Mouse (Mus musculus) limb, embryonic 14.5 days (tissue): ENCODE data around the gene Syne2. TPM values are rescaled to one million over a fixed set of nuclear protein-coding genes. Genes with fewer than 3 reads are reported as not detected.
"Not testable (repeated sequence)": the region's sequence is repeated elsewhere in the genome, so short reads cannot be mapped to it uniquely, and the experiment has no call there.

ENCODE experiments used
- ATAC-seq: fragments of 200-750 bp; cut with Nextera tagmentation; 2 replicates; pipeline ENCODE4 v1.8.0; 2017; ENCODE audit warnings: low read depth, moderate number of reproducible peaks, moderate TSS enrichment; ENCODE audit not compliant: low FRiP score
- DNase-seq: peaks from one replicate; pipeline ENCODE4 v3.0.0-alpha.2; 2015; ENCODE audit warnings: low spot score
- H3K27ac ChIP-seq: fragments of 300-500 bp; sonication (generic); replicated peaks from 2 replicates; pipeline ENCODE4 v1.5.1; 2014; ENCODE audit warnings: low read depth, mild to moderate bottlenecking, low read length, moderate library complexity, mixed read lengths
- H3K27me3 ChIP-seq: fragments of 300-500 bp; sonication (generic); 2 replicates; pipeline ENCODE4 v1.6.1; 2014; ENCODE audit warnings: low read length, mixed read lengths; ENCODE audit not compliant: control insufficient read depth, insufficient read depth
- H3K36me3 ChIP-seq: fragments of 300-500 bp; sonication (generic); 2 replicates; pipeline ENCODE4 v1.6.1; 2014; ENCODE audit warnings: mild to moderate bottlenecking, low read length, moderate library complexity, mixed read lengths; ENCODE audit not compliant: control insufficient read depth, insufficient read depth
- H3K4me1 ChIP-seq: fragments of 300-500 bp; sonication (generic); 2 replicates; pipeline ENCODE4 v1.6.1; 2014; ENCODE audit warnings: antibody characterized with exemption, low read length, mixed read lengths; ENCODE audit not compliant: control insufficient read depth, insufficient read depth
- H3K4me2 ChIP-seq: fragments of 300-500 bp; sonication (generic); replicated peaks from 2 replicates; pipeline ENCODE4 v1.6.1; 2014; ENCODE audit warnings: low read depth, mild to moderate bottlenecking, low read length, moderate library complexity; ENCODE audit not compliant: severe bottlenecking
- H3K4me3 ChIP-seq: fragments of 300-500 bp; sonication (generic); replicated peaks from 2 replicates; pipeline ENCODE4 v1.5.1; 2014; ENCODE audit warnings: low read length
- H3K9ac ChIP-seq: fragments of 300-500 bp; sonication (generic); 2 replicates; pipeline ENCODE4 v1.6.1; 2014; ENCODE audit warnings: mild to moderate bottlenecking, low read depth, low read length, moderate library complexity; ENCODE audit not compliant: severe bottlenecking
- H3K9me3 ChIP-seq: fragments of 300-500 bp; sonication (generic); 2 replicates; pipeline ENCODE4 v1.6.1; 2016; ENCODE audit warnings: low read length; ENCODE audit not compliant: control insufficient read depth
- POLR2A ChIP-seq: fragments of 200-500 bp; IDR thresholded peaks from 2 replicates; pipeline ENCODE4 v1.8.0; 2012; ENCODE audit warnings: inconsistent platforms, mild to moderate bottlenecking, moderate library complexity, borderline replicate concordance; ENCODE audit not compliant: insufficient read depth, insufficient read length; ENCODE audit errors: extremely low read depth
- WGBS: fragments of 180-500 bp; shearing (Covaris S2); extraction: QIAGEN DNeasy Blood & Tissue Kit; methylation state at CpG from one replicate; pipeline ENCODE4 v1.1.7; 2014; 5-methylcytosine and 5-hydroxymethylcytosine counted together
- polyA plus RNA-seq, 2 experiments: library from polyadenylated mRNA; depleted of rRNA in 1 of 2; stranded (reverse) in 1 of 2; unstranded in 1 of 2; fragments of >200 nt; fragmentation: Nextera tagmentation in 1 of 2; extraction: Ambion mirVana in 1 of 2; gene quantifications; 2 replicates each; pipeline versions ENCODE4 v1.2.1 to v1.2.3; 2012 to 2014

The Syne2 gene
- polyA plus RNA-seq, 2 experiments: 41.5 to 48.0 TPM

- Histone ChIP-seq H3K4me3 (no peak overlapping the region), H3K9ac (no peak overlapping the region), H3K4me2 (no peak overlapping the region), H3K9me3 (peaks cover 4% of the 10 kb centered on the region; the same call in 1 of the 2 replicates), H3K36me3 (no peaks in the 10 kb centered on the region), H3K4me1 (no peaks in the 10 kb centered on the region), H3K27ac (no peak overlapping the region), H3K27me3 (no peaks in the 10 kb centered on the region)
- 81% methylated on average over 2 of the region's 2 CpGs for WGBS
- DNase-seq (no peak), ATAC-seq (no peak)
- TF ChIP-seq POLR2A: no peak
Measured at GRCm38 (mm10) chr12:75784271-75784751, 33.6 kb upstream of the Syne2 start.

DNA sequence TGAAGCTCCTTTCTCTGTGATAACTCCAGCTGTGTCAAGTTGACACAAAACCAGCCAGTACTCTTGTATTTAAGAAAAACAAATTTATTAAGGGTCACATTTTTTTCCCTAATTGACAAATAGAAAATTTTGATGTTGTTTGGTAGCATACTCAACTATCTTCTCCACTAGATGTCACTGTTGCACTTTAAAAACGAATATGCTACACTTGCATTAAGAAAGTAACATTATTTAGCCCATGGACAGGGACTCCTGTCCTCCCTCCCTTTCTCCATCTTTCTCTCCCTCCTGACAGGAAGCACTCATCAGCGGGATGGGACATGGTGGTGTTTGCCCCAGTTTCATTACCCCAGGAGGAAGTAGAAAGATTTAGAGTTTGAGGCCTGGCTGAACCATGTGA is 31.3 kb upstream of the Syne2 start:
- not testable (repeated sequence) for H3K9ac ChIP-seq, ATAC-seq, H3K27ac ChIP-seq, H3K4me3 ChIP-seq, H3K9me3 ChIP-seq, H3K36me3 ChIP-seq, H3K4me2 ChIP-seq, H3K4me1 ChIP-seq, H3K27me3 ChIP-seq
- peak; percentile 86 for DNase-seq
- whole genome bisulfite sequencing: 0% methylated on average over 2 of the region's 2 CpGs

DNA sequence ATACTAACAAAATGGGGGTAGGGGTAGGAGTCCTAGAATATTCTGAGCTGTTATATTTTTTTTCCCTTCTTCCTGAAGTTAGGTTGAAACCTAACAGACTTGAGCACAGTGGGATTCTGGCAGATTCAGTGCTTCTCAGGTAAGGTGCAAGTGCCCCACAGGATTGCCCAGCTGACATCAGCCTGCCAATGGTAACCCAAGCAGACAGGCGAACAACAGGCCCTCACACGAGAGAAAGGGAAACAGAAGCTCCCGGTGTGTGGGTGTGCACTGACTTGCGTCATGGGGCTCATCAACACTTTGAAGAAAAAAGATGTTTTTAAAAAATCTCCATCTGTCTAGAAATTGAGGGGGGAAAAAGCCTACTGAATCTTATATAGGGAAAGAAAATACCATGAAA is 28.5 kb upstream of the Syne2 start:
- WGBS: 60% methylated on average over 4 of the region's 4 CpGs
- H3K4me3 ChIP-seq: no peak overlapping the region

GRCm38 (mm10) chr12:75794527-75794926 is 23.4 kb upstream of the Syne2 start:
- no peak overlapping the region for H3K4me3 ChIP-seq
- no peaks in the 10 kb centered on the region for H3K36me3 ChIP-seq
- no peak overlapping the region for H3K9ac ChIP-seq
- no peak overlapping the region for H3K4me2 ChIP-seq
- no peak for TF ChIP-seq POLR2A
- H3K27me3 ChIP-seq: no peaks in the 10 kb centered on the region
- no peaks in the 10 kb centered on the region for H3K9me3 ChIP-seq
- 68% methylated on average over 4 of the region's 4 CpGs for WGBS
- no peak overlapping the region for H3K27ac ChIP-seq
- ATAC-seq: no peak
- no peaks in the 10 kb centered on the region for H3K4me1 ChIP-seq
- no peak for DNase-seq

More for the DNA sequence above, 28.5 kb upstream of the Syne2 start:
- no peak overlapping the region for H3K9ac ChIP-seq
- ATAC-seq (no peak), DNase-seq (no peak)
- no peaks in the 10 kb centered on the region for H3K4me1 ChIP-seq
- TF ChIP-seq POLR2A: no peak
- no peak overlapping the region for H3K27ac ChIP-seq
- H3K27me3 ChIP-seq: no peaks in the 10 kb centered on the region
- H3K4me2 ChIP-seq: no peak overlapping the region
- H3K9me3 ChIP-seq: no peaks in the 10 kb centered on the region
- H3K36me3 ChIP-seq: no peaks in the 10 kb centered on the region

- H3K27me3 ChIP-seq: no peaks in the 10 kb centered on the region
- WGBS: 75% methylated on average over 2 of the region's 2 CpGs
- no peaks in the 10 kb centered on the region for H3K4me1 ChIP-seq
- H3K4me2 ChIP-seq: no peak overlapping the region
- ATAC-seq (no peak), DNase-seq (no peak)
- H3K4me3 ChIP-seq: no peak overlapping the region
- no peaks in the 10 kb centered on the region for H3K36me3 ChIP-seq
- no peak overlapping the region for H3K9ac ChIP-seq
- no peak overlapping the region for H3K27ac ChIP-seq
- no peak for TF ChIP-seq POLR2A
- H3K9me3 ChIP-seq: no peaks in the 10 kb centered on the region
Measured at GRCm38 (mm10) chr12:75796510-75796909, 21.4 kb upstream of the Syne2 start.

- Histone ChIP-seq H3K36me3 (no peaks in the 10 kb centered on the region), H3K9me3 (no peaks in the 10 kb centered on the region), H3K27ac (no peak overlapping the region), H3K9ac (no peak overlapping the region), H3K4me1 (no peaks in the 10 kb centered on the region), H3K4me3 (no peak overlapping the region), H3K27me3 (no peaks in the 10 kb centered on the region), H3K4me2 (no peak overlapping the region)
- ATAC-seq (no peak), DNase-seq (no peak)
- 79% methylated on average over 4 of the region's 4 CpGs for WGBS
- TF ChIP-seq POLR2A: no peak
Measured at GRCm38 (mm10) chr12:75806281-75806680, 11.7 kb upstream of the Syne2 start.
